Mouse (Mus musculus) adipocyte (in vitro differentiated cells): Measurements from ENCODE around the gene Crtc3.

Experiments
- DNase-seq: peaks from one replicate; pipeline ENCODE4 v3.0.0-alpha.2; 2016; ENCODE audit warnings: low spot score

Crtc3 gene

DNA sequence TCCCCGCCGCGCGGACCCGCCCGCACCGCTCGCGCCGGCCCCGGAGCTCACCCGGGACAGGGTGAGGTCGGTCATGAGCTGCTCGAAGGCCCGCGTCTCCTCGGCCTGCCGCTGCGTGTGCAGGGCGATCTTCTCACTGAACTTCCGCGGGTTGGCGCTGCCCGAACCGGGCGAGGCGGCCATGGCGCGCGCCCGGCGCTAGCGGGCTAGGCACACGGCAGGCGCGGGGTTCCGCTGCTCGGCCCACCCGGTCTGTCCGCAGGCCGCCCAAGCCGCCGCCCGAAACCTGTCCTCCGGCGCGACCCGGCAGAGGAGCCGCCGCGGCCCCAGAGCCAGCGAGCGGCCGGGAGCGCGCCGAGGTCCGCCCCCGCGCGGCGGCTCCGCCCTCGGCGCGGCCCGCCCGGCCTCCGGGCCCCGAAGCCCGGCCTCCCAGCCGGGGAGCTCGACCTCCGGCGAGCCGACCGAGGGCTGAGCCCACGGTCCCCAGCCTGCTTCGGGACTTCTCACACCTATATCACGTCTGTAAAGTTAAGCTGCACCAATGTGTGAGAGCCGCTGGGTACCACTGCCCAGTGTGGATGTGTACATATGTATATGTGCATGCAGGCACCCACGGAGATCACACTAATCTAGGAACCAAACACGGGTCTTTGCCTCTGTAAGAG is at the start of gene Crtc3:
Crtc3 (minus strand) TSS at position 322 of the 665 bp plus-strand sequence.
- DNase-seq, result peak; percentile 44

DNA sequence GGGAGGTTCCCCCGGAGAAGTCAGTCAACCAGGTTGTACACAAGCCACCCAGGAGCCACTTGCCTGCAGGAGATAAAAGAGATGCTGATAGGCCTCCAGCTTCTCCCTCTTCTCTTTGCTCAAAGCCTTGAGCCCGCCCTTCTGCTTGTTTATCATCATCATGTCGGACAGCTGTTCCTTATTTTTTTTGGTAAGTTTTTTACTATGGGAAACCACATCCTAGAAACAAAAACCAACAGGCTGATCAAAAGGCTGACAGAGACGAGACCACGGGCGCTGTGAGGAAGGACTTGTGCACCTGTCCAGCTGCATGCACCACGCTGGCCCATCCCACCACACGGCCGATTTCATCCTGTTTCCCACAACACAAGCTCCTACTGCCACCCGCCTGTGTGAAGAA is 47.5 kb upstream of the Crtc3 start:
- DNase-seq, result no peak

DNA sequence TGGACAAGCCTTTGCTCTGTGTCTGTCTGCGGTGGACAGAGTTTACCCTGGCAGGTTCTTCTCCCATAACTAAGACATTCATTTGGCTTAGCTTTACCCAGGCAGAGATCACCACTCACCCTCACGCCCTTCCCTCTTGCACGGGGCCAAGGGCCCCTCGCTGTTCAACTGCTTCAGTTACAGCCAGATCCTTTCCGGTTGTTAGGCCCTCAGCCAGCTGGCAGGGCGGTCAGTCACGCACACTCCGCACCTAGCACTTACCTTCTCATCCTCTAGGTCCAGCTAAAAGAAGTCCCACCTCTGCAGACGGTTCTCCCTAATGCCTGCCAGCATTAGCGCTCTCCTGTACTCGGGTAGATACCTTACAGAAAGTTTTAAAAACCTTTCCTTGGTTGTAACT is 44.3 kb upstream of the Crtc3 start:
- DNase-seq, result no peak

DNA sequence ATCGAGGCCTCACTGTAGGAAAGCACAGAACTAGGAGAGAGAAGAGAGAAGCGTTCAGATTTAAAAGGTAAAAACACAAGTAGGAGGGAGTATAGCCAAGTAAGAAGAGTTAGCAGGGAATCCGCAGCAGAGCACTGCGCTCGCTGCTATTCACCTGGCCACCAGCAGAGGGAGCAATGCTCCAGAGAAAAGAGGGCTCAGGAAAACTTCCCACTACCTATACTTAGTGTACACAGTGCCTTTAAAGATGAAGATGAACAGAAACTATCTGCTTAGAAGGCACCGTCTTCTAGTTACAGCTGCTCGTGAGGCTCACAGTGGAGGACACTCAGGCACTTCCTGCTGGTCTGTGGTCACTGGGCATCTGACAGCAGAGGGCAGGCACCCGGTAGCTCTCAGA is 41.0 kb upstream of the Crtc3 start:
- peak; percentile 57 for DNase-seq

DNA sequence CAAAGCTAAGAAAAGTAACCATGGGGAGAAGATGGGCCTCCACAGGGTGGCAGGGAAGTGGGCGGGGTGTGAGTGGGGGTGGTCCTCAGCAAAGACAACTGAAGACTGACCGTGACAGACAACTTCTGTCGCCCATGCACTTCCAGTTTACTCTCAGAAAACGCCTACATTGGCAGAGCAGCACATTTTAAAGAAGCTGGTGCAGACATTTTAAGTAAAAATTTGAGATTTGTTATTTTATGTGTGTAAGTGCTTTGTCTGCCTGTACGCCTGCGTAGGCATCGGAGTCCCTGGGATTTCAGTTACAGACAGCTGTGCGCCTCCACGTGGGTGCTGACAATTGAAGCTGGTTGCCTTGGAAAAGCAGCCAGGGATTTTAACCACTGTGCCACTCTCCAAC is 32.4 kb upstream of the Crtc3 start:
- no peak for DNase-seq

DNA sequence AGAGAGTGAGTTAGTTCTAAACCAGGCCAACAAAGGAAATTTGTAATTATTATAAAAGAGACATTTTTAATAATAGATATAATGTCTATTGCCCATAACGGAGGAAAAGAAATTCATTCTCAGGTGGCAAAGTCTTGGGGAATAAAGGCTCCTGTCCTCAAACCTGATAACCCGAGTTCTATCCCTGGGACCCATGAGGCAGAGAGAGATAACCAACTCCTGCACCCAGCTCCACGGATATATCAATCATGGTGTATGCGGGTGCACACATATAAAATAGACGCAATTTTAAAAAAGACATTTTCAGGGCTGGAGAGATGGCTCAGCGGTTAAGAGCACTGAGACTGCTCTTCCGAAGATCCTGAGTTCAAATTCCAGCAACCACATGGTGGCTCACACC is 30.9 kb upstream of the Crtc3 start:
- no peak for DNase-seq

DNA sequence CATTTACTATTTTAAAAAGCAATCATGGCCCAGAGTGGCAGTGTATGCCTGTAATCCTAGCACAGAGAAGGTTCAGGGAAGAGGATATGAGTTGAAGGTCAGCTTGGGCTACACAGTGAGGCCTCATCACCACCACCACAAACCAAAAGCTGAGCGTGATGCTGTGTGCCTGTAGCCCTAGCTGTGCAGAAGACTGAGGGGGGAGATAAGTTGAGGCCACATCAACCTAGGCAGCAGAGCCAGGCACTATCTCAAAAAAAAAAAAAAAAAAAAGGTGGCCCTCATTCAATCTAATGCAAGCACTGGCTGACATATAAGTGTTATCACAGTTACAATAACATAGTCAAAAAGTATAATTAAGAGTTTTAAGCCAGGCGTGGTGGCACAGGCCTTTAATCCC is 30.4 kb upstream of the Crtc3 start:
- no peak for DNase-seq

DNA sequence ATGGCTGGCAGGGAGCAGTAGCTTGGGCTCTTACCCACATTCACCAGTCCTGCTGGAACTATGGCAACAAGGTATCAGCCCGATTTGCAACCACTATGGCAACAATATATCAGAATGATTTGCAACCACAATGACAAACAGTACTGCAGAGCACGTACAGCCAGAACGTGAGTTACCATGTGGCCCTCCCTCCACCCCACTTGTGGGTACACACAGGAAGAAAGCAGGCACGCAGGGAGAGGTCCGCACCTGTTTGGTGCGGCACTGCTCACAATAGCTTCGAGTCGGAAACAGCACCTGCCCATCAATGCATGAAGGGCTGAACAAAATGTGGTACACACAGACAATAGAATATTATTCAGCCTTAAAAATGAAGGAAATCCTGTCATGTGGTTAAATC is 29.8 kb upstream of the Crtc3 start:
- DNase-seq, result no peak

DNA sequence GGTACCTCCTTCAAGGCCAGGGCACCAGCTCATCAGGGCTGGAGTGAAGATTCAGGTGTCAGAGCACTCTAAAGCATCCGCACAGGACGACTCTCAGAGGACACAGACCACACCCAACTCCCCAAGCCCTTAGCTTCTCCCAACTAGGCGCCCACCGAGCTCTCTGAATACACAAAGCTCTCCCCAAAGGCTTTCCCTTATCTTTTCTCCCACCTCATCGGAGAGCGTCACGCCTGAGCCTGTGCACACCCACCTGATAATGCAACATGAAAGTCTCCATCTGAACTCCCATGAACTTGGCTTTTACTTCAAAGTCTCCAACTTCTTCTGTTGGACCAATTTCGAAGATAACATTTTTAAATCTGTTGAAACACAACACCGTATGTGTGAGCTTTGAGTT is 28.1 kb upstream of the Crtc3 start:
- no peak for DNase-seq

DNA sequence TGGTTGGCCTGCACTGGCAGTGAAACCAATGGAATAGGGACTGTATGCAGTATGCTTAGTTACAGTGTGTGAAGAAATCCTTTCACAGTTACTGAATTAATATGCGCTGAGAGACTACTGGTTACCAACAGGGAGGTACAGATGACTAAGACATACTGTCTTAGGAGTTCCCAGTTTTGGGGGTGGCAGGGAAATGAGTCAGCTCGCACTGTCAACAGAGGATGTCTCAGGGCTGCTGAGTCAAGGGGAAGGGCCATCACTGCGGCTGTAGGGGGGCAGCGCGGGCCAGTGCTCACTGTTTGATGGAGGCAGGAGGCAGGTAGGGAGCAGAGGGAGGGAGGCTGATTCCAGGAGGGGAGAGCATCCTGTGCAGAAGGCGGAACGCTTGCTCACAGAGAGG is 26.6 kb upstream of the Crtc3 start:
- no peak for DNase-seq

DNA sequence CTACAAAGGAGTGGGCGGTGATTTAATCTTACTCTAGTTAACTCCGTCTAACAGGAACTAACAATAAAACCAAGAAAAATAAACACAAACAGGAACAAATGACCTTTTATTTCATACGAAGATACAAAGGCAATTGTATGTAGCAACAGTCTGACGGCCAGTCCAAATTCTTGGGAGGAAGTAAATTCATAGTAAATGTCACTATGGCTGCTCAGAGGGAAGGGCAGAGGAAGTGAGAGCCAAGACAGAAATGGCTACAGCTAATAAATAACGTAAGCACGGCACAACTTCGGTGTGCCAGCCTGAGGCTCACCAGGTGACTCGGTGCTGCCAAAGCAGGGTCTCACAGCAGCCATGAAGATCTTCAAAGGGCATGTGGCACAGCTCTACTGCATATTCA is 22.8 kb upstream of the Crtc3 start:
- no peak for DNase-seq

DNA sequence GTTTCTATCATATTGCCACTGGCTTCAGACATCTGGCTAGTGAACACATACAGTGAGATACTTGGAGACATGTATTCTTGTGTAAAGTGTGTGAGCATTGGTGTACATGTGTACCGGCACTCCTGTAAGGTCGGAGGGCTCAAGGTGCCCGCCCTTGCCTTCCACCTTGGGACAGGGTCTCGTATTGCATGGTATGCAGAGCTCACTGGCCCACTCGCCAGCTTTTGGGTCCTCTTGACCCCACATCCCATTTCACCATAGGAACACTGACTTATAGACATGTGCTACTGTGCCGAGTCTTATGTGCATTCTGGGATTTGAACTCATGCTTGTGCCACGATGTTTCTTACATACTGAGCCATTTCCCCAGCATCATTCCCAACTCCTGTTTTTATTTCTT is 21.7 kb upstream of the Crtc3 start:
- no peak for DNase-seq

DNA sequence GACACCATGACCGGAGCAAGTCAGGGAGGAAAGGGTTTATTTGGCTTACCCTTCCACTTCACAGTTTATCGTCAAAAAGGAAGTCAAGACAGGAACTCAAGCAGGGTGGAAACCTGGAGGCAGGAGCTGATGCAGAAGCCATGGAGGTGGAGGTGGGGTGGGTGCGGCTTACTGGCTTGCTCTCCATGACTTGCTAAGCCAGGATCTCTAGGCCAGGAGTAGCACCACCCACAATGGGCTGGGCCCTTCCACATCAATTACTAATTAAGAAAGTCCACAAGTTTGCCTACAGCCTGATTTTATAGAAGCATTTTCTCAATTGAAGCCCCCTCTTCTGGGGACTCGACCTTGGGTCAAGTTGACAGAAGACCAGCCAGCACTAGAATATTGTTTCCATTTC is 15.4 kb upstream of the Crtc3 start:
- no peak for DNase-seq

DNA sequence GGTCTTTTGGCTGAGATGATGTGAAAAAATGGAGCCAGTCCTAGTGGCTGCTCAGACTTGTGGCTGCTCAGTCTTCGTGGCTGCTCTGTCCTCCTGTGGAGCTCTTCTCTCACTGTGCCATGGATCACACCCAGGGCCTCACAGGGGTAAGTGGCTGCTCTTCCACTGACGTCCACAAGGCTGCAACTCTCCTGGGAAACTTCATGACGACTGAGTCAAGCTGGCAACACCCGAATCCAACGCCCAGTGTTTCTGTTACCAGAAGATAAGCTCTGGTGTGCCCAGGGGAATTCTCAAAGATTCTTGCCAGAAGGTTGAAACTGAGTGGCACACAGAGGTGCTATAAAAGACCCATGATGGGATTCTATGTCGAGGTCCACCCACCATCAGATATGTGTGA is 13.8 kb upstream of the Crtc3 start:
- peak; percentile 13 for DNase-seq

DNA sequence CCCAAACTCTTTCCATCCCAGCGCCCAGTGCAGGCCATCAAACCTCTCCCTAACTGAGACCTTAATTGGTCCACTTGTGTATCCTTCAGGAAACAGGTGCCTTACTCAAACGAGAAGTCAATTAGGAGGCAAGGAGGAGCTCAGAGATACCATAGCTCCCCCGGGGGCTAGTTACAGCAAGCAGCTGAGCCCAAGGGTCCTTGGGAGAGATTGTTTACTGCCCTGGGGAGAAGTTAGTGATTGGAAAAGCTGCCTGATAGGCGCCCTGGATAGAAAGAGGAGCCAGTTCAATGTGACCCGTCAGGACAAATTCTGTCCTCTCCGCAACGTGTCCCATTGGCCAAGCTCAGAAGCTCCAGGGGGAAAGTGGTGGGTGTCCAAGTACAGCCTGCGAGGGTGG is 11.0 kb upstream of the Crtc3 start:
- no peak for DNase-seq

DNA sequence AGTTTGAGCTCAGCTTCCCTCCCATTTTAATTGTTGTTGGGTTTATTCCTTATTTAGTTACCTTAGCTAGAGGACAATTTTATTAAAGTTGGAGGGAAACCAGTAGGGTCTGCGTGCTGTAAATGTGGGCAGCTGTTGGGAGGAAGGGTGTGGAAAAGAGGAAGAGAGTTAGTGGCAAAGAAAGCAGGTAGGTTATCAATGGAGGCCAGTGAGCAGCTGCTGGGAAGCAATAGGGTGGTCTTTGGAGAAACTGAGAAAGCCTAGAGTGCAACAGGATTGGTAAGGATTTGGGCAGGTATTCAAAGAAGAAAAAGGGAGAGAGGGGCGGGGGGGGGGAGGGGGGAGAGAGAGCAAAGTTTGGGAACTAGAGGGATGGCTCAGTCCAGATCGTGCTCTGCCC is 10.3 kb upstream of the Crtc3 start:
- DNase-seq, result no peak

DNA sequence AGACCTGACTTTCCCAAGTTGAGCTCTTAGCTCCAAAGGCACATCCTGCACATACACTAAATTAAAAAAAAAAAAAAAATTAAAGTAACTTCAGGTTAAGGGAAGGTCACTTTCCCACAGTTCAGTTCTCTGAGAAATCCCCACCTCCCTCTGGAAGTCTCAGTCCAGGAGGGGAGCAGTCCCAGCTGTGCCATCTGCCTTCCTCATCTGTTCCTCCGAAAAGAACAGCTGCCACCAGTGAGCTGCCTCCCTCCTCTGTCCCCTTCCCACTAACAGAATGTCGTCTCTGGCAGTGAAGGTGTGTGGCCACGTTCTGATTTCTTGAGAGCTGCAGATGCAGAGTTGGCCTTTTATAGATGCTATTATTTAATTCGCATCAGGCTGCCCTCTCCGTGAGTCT is 9.2 kb upstream of the Crtc3 start:
- no peak for DNase-seq

DNA sequence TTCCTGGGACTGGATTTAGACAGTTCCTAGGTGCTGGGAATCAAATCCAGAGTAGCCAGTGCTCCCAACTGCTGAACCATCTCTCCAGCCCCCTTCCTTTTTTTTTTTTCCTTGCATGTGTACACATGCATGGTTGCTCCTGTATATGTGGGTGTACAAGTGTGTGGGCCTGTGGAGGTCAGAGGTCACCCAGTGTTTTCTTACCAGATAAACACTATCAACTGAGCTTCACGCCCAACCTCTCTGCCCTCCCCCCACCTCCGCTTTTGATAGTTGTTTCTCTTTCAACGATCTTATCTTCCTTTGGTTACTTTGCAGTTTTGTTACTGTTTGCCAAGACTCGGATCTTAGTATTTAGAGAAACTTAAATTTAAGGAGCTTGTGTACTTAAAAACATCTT is 8.2 kb upstream of the Crtc3 start:
- DNase-seq, result no peak

DNA sequence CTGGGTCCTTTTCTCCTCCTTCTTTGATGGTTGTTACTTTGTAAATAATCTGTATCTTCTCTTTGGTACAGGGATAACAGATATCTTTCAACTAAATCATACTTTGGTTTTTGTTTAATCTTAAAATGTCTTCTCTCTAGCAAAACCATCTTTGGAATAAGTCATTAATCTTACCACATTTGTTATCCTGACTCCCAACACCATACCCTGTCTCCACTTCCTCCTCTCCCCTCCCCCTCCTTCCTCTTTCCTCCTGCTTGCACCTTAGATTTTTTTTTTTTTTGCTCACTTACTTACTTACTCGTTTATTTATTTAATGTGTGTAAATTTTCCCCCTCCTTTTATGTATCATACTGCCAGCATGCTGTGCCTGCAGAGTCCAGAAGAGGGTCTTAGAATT is 7.7 kb upstream of the Crtc3 start:
- DNase-seq, result no peak

DNA sequence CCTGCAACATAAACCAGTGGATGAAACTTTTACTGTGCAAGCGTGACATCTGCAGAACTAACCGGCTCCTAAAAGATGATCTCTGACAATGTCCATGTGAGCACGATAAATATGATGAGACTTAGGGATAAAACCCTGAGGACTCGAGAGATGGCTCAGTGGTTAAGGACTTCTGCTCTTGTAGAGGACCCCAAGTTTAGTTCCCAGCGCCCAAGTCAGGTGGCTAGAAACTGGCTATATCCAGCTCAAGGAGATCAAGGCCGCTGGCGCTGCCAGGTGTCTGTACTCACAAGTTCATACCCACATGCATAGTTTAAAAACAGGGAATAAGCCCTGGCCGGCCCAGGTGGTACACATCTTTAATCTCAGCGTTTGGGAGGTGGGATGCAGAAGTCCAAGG is 3.8 kb upstream of the Crtc3 start:
- no peak for DNase-seq

DNA sequence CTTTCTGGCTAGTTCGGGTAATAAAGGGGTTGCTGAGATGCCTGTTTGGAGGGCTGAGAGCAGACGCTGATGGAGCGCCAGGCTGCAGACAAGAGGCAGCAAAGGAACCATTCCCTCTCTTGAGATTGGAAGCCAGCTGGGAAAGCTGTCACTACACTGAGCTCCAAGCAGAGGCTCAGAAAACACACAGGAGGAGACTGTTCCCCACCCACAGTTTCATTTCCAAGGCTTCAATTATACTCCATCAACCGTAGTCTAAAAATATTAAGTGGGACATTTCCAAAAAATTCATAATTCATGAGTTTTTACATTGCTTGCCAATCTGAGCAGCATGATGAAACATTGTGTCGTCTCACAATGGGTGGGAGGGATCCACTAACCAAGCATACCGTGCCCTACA is 2.5 kb upstream of the Crtc3 start:
- DNase-seq, result no peak

DNA sequence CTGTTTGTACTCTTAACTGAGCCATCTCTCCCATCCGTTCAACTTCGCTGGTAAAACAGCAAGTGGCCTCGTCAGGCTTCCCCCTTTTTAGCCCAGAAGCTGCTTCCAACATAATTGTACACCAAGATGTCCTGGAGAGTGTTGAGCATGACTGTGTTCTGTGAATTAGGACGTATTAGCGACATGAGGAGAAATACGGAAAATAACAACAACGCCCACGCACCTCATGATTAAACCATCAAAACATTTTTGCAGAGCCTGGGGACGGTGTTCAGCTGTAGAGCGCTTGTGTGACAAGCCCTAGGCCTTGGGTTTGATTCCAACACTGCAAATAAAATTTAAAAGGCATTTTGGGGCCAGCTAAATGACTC is 529 bp upstream of the Crtc3 start:
- DNase-seq, result peak; percentile 42

DNA sequence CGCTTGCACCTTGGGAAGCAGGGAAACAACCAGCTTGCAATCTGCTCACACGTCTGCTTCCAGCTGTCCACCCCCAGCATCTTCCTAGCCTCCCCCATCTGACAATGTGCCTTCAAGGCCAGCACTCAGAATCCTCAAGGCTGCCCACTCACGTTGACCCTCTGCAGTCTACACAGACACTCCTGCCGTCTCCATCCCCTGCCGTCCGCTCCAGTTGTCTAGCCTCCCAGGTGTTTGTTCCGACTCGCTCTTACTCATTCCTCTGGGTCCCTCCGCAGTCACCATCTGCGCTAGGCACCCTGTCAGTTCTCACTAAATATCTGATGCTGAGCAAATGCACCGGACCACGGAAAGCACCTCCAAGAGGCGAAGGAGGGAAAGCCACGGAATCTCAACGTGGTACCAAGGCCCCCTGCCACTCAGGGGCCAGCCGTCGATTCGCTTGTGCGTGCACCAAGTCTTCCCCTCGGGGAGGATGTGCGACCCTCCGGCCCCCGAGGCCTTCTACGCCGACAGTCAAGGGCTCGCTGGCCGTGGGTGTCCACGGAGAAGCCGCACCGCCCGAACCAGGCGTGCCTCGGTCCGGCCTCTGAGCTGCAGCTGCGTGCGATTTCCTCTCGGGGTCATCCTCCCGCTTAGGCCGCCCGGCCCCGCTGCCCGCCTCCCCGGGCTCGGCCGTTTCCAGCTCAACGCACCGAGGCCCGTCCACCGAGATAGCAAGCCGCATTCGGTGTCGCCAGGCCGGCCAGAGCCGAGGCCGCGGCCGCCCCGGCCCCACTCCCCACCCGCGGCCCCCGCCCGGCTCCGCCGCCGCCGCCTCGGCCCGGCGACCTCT is 739 bp downstream of the Crtc3 start:
- DNase-seq, result peak; percentile 53

DNA sequence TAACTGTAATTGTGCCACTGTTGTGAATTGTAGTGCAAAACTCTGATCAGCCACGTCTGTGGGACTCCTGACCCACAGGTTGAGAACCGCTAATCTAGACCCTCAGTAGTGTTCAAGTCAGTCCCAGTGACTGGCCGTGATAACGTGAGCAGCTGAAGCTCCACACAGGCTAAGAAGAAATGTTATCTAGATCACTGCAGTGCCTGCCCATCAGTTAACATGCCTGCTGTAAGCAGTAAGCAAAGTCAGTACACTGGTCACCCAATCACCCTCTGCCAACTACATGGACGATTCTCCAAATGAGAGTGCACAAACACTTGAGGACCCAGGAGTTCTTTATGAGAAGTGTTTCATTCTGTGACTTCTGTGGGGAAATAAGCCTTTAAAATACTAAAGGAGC is 3.0 kb downstream of the Crtc3 start:
- DNase-seq, result no peak
